Mouse (Mus musculus) spleen, postnatal 4 days (tissue): Measurements from ENCODE around the gene Pip5k1c.

Experiments
- DNase-seq, 2 experiments: peaks; one replicate each; pipeline ENCODE4 v3.0.0; 2022; ENCODE audit warnings: low spot score in 2 of 2

Pip5k1c gene

DNA sequence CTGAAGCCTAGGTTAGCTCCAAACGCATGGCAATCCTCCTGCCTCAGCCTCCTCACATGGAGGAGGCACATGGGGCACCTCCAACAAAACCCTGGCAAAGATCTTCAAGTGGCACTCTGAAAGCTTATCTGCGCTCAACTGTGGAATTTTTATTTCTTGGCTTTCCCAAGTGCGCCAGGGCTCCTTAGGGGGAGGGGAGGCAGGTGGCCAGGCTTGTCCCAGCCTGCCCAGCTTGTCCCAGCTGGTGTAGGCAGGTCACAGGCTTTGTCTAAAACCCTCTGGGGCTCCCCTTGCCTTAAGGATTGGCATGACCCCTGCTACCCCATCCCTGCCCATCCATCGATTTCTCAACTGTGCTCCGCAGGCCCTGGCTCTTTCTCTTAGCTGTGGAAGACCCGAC is 8.6 kb upstream of the Pip5k1c start:
- DNase-seq = no peak

DNA sequence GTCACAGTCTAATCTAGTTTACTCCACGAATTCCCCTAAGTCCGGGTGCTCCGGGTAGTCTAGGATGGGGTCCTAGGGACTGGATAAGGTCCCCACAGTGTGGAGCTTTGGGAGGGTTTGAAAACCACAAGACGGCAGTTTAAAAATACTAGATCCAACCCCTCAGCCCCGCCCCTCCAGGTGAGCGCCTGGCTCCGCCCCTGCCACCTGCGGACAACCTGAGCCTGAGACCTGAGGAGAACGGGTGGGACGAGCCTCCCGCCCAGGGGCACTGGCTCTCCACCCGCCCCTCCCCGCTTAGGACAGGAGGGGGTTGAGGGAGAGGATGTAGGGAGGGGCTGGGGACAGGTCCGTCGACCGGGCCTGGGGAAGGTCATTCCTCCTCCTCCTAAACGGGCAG is 8.0 kb upstream of the Pip5k1c start:
- no peak for DNase-seq

DNA sequence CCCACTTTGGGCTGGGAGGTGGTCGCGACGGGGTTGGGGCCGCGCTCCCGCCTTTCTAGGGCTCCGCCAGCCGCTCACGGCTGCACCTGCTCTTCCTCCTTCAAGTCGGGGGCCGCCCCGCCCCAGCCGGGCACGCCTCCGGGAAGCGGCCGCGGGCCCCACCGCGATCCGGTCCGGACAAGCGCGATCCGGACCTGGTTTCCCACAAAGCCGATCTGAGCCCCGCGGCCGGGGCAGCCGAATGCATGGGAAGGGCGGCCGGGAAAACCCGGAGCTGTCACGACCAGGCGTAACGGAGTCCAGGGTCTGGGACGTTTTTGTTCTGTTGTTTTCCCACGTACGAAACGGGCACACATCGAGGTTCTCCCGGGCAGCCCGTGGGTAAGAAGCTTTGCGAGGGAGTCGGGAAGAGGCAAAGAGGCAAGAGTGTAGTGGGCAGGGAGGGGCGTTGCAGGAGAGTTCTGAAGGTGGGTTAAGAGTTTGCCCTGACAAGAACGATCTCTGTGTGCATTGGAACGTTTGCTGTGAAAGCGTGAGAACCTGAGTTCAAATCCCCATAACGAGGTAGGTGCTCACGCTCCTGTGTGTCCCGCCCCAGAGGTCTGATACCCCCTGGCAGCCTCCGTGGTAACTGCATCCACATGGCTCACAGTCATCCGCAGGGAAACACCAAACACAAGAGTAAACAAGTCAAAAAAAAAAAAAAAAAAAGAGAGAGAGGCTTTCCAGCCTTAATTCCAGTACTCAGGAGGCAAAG is 6.9 kb upstream of the Pip5k1c start:
- peak; percentile 90 to 97 for DNase-seq

DNA sequence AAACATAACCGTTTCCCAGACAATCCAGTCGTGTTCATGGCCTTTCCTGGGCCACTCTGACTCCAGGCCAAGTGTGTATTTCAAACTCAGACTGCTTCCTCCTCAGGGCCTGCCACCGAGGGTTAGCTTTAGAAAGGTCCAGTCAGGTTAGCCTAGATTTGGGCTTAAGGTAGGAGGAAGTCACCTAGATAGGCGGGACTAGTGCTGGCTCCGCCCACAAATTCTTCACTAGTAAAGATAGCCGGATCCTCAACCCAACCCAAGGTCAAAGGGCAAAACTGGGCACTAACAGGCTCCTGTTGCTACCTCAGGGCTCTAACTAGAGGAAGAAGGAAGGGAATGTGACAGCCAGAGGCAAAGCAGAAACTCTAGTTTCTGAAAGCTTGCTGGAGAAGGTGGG is 6.2 kb upstream of the Pip5k1c start:
- no peak for DNase-seq

DNA sequence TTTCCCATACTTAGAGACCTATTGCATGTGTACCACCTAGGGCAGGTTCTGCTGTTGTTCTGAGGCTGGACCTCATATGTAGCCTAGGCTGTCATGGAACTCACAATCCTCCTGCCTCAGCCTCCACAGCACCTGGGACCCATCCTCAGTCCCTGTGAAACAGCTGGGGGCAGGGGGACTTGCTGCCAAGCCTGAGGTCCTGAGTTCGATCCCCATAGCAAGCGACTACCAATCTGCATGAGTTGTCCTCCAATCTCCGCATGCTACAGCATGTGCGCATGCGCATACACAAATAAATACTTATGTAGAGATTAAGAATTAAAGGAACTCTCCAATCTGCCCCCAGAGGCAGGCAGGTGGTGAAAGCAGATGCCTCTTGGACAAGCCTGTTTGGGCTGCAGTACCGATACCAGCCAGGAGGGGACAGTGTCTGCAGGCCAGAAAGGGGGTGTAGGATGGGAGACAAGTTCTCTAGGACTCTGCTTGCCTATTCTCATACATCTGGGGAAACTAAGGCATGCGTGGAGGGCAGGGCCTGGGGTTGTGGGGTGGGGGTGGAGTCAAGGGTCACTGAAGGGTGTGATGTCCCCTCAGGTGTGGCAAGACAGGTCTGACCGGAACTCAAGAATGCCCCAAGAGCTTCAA is 5.1 kb upstream of the Pip5k1c start:
- DNase-seq = peak; percentile 83 to 95

DNA sequence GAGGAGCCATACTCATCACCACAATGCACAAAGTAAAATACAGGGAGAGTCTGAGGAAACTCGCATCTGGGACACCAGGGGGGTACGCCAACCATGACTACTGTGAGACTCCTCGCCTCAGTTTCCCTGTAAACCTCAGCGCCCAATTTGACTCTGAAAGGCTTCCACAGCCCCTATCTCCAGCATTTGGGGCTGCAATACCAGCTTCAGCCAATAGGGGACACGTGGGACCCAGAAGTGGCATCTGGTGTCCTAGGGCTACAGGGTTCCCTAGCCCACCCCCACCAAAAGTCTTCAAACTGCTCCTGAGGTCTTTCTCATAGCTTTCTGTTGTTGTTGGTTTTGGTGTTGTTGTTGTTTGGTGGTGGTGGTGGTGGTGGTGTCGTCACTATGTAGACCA is 4.2 kb upstream of the Pip5k1c start:
- DNase-seq = peak; percentile 64 to 87

DNA sequence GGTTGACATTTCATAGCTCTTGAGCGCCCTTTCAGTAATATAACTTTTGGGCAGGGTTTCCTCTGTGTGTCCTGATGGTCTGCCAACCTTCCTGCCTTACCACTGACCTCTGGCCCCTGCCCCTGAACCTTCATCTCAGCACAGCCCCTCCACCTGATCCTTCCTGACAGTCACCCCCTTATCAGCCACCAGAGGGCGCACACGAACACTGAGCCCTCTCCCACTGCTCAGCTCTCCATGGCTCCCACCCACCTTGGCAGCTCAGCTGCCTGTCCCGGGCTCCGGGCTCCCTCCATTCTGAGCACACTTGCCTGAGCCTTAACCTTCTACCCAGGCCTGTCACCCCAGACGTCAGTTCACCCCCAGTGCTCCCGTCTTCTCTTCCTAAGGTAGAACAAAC is 3.5 kb upstream of the Pip5k1c start:
- DNase-seq = peak; percentile 58 to 85

DNA sequence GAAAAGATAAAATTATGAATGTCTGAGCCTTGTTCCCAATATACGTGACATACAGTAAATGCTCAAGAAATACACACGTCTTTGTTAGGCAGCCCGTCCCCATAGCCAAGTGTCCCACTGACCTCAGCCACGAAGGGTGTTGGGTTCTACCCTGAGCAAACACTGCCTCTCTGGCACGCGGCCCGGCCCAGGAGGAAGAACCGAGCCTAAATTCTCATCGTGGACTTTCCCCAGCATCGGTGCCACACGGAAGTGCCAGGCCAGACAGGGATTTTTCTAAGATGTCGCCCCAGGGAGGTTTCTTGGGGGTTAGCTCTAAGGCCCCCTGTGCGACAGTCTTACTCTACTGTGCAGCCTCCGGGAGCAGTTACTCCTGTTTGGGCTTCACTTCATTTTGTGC is 3.0 kb upstream of the Pip5k1c start:
- DNase-seq = no peak

DNA sequence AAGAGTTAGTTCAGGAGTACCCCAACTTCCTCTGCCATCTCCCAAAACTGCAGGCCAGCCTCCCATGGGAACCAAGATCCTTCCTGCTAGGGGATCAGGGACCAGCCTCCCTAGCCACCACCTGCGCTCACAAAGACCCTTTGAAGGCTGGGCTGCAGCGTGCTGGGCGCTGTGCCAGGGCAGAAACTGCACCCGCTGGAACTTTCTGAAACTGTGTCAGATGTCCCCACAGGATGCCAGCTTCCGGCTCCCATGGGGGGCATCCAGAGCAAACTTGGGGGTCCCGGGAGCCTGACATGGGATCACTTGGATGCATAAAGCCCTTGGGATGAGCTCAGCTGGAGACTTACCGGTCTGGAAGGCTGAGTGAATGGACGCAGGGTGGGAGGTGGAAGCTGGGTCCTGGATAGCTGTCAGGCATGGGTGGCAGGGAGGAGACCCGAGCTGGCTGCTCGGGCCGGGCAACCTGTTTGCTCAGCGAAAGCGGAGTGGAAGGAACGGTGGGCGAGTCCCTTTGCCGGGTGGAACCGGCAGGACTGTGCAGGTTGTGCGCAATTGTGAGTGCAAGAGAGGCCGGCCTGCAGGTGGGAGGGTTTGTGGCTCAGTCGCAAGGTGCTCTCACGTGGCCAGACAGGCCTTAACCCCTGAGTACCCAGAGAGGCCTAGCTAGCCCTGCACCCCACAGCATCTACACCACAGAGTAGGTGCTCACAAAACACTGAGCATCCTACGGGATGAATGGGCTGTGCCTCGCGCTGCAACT is 1.9 kb upstream of the Pip5k1c start:
- DNase-seq = no peak

DNA sequence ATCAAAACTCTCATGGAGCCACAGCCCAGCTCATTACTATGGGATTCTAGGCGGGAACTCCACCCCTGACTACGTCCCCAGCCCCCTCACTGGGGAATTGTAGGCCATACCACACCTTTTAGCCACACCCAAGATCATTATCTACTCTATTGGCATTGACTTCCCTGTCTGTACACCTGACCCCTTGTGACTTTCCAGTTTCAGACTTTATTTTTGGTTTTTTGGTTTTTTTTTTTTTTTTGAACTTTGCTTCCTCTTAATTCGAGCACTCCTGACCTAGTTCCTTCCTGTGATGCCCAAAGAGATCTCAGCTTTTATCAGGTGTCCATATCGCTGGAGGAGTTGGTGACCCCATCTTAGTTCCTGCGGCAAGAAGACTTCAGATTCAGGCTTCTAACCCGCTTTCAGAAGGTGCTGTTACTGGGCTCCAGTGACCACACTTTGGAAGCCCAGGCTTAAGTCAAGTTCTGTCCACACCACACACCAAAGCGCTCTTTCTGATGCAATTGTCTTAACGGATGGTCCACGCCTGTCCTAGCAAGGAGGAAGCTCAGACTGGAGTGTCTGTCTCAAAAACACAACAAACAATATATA is 1.2 kb upstream of the Pip5k1c start, which contains the start of gene Tjp3:
Gene Tjp3, minus strand, starts transcription at position 71 of the 594 bp plus-strand sequence.
- DNase-seq = no peak

DNA sequence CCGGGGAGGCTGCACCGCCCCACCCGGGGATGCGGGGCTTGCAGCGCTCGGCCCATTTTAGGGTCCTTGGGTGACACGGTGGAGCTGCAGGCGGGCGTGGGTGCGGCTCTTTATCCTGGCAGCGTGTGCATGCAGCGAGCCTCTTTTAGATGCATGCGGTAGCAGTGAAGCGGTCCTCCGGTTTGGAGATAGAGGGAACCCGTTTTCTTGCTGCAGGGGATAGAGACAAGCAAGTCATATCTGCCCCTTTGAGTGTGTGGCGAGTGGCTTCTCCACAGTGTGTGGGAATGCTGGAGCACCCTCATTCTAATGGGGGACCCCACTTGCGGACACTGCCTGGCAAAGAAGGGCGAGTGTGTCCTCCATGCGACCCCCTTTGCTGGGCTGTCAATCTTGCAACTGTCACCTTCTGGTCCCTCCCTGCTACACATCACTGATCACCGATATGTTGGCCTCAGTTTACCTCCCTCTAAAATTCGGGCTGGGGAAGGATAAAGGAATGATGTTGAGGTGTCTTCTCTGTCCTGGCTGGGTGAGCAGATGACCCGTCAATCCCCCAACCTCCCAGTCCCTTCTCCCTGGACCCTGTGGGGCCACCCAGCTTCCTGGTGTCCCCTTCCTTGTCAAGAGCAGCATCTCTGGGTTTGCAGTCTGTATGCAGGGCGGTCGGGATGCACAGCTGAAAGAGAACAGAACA is 719 bp downstream of the Pip5k1c start:
- no peak for DNase-seq

DNA sequence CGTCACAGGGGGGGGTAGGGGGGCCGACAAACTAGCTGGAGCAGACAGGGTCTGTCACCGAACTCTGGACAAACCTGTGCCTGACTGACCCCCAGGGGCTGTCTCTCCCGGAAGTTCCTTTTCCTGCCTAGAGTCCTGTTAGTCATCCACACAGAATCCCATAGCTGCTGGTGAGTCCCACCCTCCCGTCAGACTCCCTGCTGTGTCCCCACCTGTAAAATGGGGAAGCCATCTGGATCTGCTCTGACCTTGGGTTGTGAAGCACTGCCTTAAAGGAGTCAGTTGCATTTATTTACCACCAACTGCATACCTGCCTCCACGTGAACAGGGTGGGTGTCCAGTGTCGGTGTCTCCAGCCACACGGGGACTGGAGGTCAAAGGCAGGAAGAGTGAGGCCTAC is 1.7 kb downstream of the Pip5k1c start:
- no peak for DNase-seq

DNA sequence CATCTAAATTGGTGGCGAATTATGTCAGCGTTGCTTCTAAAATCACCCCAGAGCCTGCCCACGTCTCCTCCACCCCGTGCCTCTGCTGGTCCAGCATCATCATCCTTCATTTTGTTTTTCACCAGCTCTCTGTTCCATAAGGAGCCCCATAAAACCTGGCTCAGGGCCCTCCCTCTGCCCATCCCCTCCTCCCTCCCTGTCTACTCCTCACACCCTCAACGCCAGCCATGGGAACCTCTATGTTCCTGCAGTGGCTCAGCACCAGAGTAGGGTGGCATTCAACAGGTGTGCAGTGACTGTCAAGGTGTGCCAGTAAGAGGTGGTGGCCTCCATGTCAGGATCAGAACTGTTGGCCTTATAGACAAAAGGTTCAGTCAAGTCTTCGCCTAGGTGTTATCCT is 2.4 kb downstream of the Pip5k1c start:
- no peak for DNase-seq

DNA sequence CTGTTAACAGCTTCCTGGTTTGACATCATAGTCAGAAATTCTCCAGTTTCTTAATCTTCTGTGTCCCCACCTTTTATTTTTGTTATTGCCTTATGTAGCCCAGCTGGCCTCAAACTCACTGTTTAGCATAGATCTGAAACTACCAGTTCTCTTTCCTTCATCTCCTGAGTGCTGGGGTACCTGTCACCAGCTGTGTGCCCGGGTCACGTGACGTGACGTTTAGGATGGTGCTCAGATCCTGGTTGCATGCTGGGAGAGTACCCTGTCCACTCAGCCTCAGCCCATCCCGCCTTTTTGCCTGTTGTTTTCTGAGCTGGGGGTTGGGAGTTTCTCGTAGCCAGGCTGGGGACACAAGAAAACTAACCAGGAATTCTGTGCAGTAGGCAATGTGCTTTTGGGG is 4.5 kb downstream of the Pip5k1c start:
- no peak for DNase-seq

DNA sequence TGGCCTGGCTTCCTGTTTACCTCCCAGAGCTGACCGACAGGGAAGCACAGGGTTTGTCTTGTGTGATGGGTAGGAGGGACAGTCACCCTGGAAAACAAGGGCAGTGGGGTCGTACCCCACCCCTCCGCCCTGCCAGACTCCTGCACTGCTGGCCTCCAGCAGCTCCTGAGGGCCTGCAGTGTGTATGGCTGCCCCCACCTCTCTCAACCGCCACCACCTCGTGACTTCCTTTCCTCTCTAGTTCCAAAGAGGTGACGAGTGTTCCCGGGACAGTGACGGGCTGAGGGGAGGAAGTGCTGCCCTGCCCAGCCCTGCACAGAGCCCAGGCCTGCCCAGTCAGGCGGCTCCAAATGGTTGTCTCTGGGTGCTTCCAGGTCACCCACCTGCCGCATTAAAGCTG is 5.1 kb downstream of the Pip5k1c start:
- peak; percentile 56 to 79 for DNase-seq

DNA sequence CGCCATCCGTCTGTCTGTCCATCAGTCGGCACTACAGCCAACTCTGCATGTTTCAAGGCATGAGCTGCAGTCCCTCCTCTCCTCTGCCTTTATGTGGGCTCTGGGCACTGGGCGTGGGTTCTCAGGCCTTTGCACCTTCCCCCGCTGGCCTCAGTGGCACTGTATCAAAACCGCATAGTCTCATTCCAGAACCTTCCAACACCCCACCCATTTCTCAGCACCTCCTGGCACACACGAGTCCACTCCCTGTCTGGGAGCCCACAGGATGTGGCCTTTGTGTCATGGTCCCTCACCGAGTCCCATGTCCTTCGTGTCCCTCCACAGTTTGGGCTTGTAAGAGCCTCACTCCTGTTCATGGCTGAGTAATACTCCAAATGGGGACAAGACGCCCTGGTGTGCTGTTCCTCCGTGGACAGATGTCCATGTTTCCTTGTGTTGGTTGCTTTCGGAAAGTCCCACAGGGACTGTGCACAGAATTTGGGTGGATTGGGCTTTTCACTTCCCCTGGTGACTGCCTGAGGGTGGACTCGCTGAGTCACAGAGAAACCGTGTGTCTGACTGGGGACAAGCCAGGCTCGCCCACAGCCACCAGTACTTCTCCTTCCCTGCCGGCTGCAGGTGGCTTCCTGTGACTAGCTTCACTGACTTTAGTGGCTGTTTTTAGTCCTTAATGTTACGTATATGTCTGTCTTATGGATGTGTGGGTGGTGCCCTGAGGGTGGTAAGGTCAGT is 5.8 kb downstream of the Pip5k1c start:
- DNase-seq = peak in 1 of 2 experiments; percentile 62

DNA sequence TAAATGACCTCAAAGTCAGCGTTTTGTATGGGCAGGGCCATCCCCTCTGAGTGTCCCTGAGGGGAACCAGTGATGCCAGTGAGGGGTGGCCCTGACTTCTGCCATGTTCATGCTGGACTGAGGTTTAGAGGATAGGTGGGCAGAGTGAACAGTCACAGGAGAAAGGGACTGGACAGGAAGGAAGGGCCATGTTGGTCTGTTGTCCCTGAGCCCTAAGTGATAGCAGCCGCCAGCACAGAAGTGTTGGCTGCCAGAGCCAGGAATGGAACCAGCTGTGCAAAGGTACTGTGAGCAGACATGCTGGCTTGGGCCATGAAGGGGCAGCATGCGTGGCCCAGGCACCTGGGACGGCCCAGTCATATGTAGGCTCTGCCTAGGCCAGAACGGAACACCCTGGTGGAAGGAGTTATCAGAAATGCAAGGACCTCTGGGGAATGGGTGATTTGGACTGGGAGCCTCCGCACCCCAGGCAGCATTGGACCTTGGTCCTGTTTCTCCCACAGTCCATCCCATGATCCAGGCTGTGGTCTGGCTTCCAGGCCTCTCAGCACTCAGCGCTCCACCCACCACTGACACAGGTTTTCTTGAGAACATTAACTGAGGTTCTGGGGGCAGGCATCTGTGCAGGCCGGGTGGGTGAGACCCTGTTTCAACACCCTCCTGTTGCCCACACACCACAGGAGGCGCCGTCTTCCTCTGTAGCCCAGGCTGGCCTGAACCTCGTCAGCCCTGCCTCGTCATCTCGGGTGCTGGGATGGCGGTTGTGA is 7.0 kb downstream of the Pip5k1c start:
- DNase-seq = no peak

DNA sequence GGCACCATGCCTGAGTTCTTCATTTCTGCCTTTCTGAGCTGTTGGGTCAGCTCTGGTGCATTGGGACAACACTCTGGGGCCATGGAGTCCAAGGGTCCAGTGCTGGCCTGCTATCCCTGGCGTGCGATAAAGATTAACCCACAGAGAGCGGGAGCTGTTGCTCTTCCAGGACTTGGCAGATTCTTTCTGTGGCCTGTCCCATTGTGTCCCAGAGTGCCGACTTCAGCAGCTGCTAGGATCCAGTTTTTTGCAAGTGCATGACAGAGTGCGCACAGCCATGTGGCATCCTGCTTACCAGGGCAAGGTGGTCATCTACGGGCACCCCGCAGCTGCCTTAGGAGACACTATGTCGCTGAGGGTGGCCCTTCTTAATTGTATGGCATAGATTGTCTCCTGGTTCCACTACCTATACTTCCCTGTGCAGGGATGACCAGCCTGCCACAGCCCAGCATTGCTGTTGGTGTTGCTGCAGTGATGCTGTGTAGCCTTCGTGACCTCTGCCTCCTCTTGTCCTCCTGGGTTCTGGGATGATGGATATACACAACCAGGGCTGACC is 7.7 kb downstream of the Pip5k1c start:
- no peak for DNase-seq

DNA sequence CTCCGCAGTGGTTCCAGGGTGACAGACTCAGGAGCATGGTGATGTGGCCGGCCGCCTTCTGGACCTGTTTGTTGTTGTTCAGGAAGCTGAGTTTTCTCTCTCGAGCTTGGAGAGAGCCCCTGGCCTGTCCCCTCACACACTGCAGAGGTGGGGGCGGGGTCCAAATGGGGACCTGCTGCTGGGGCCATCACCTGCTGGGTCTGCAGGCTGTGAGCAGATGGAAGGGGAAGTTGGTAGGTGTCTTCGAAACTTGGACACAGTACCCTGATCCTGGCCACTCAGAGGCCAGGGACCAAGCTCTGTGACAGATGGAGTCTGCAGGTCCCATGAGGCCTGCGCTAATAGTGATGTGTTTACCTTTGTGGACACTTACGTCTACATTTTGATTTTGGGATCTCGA is 8.6 kb downstream of the Pip5k1c start:
- no peak for DNase-seq

DNA sequence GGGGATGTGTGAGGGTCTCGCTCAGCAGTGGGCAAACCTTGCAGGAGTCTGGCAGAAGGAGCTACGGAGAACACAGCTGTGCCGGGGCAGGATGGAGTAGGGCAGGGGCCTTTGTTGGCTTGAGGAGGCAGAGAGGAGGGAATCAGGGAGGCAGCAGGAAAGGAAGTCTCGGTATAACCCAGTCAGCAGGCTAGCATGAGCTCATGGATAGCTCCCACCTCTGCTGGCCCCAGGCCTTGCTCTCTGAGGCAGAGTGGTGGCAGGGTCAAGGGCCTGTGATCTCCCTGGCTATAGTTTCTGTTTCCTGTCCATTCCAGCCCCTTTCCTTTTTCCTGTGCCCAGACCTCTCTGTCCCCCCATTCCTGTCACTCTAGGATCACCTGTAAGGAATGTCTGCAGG is 9.5 kb downstream of the Pip5k1c start:
- DNase-seq = no peak
